Mouse (Mus musculus): ENCODE measurements around the gene Tshz2. TPM values are rescaled to one million over a fixed set of nuclear protein-coding genes. Genes with fewer than 3 reads are reported as not detected.

Gene Tshz2
- polyA plus RNA-seq, 1 experiment from 2014 or later, result 5.9 TPM

- Histone ChIP-seq H3K4me3 (ENCODE audit: low read depth, low read length) (no peak overlapping the region), H3K9ac (ENCODE audit: low read length) (no peak overlapping the region), H3K36me3 (ENCODE audit: control insufficient read depth, insufficient read depth, low read length) (no peaks in the 10 kb centered on the region), H3K27ac (replicated peaks; ENCODE audit: low read depth, low read length) (no peak overlapping the region), H3K27me3 (ENCODE audit: control insufficient read depth, insufficient read depth, low read length) (no peaks in the 10 kb centered on the region), H3K4me1 (ENCODE audit: control insufficient read depth, insufficient read depth, low read length) (peaks cover 11% of the 10 kb centered on the region), H3K9me3 (ENCODE audit: control insufficient read depth, low read length) (no peaks in the 10 kb centered on the region), H3K4me2 (ENCODE audit: low read depth, severe bottlenecking) (no peak overlapping the region)
- WGBS, result 66% methylated on average over 4 of the region's 4 CpGs
- DNase-seq (ENCODE audit: low spot score) (no peak), ATAC-seq (ENCODE audit: insufficient number of reproducible peaks, low FRiP score, low TSS enrichment, low read depth) (no peak)
Observed at GRCm38 (mm10) chr2:169910606-169911005, 277.8 kb downstream of the Tshz2 start.

- DNase-seq (ENCODE audit: low spot score), result no peak
- Histone ChIP-seq H3K27ac (replicated peaks; ENCODE audit: low read depth, low read length) (no peak overlapping the region), H3K27me3 (ENCODE audit: control insufficient read depth, insufficient read depth, low read length) (no peaks in the 10 kb centered on the region), H3K9ac (ENCODE audit: low read length) (no peak overlapping the region), H3K9me3 (ENCODE audit: control insufficient read depth, low read length) (no peaks in the 10 kb centered on the region), H3K4me1 (ENCODE audit: control insufficient read depth, insufficient read depth, low read length) (no peaks in the 10 kb centered on the region), H3K36me3 (ENCODE audit: control insufficient read depth, insufficient read depth, low read length) (no peaks in the 10 kb centered on the region), H3K4me3 (ENCODE audit: low read depth, low read length) (no peak overlapping the region), H3K4me2 (ENCODE audit: low read depth, severe bottlenecking) (no peak overlapping the region)
- 91% methylated on average over 14 of the region's 14 CpGs for WGBS
- ATAC-seq (ENCODE audit: insufficient number of reproducible peaks, low FRiP score, low TSS enrichment, low read depth), result no peak
Observed at GRCm38 (mm10) chr2:169912826-169913225, 280.0 kb downstream of the Tshz2 start.

GRCm38 (mm10) chr2:169914903-169915302 is 282.1 kb downstream of the Tshz2 start:
- H3K9ac ChIP-seq (ENCODE audit: low read length), result no peak overlapping the region
- DNase-seq (ENCODE audit: low spot score) (no peak), ATAC-seq (ENCODE audit: insufficient number of reproducible peaks, low FRiP score, low TSS enrichment, low read depth) (no peak)
- H3K4me3 ChIP-seq (ENCODE audit: low read depth, low read length), result no peak overlapping the region
- no peaks in the 10 kb centered on the region for H3K4me1 ChIP-seq (ENCODE audit: control insufficient read depth, insufficient read depth, low read length)
- H3K27ac ChIP-seq (replicated peaks; ENCODE audit: low read depth, low read length), result no peak overlapping the region
- H3K9me3 ChIP-seq (ENCODE audit: control insufficient read depth, low read length), result no peaks in the 10 kb centered on the region
- no peaks in the 10 kb centered on the region for H3K36me3 ChIP-seq (ENCODE audit: control insufficient read depth, insufficient read depth, low read length)
- 85% methylated on average over 8 of the region's 8 CpGs for WGBS
- H3K4me2 ChIP-seq (ENCODE audit: low read depth, severe bottlenecking), result no peak overlapping the region
- no peaks in the 10 kb centered on the region for H3K27me3 ChIP-seq (ENCODE audit: control insufficient read depth, insufficient read depth, low read length)

GRCm38 (mm10) chr2:169915326-169915725 is 282.5 kb downstream of the Tshz2 start:
- no peak overlapping the region for H3K4me2 ChIP-seq (ENCODE audit: low read depth, severe bottlenecking)
- H3K9me3 ChIP-seq (ENCODE audit: control insufficient read depth, low read length), result no peaks in the 10 kb centered on the region
- H3K9ac ChIP-seq (ENCODE audit: low read length), result no peak overlapping the region
- H3K27ac ChIP-seq (replicated peaks; ENCODE audit: low read depth, low read length), result no peak overlapping the region
- DNase-seq (ENCODE audit: low spot score) (no peak), ATAC-seq (ENCODE audit: insufficient number of reproducible peaks, low FRiP score, low TSS enrichment, low read depth) (no peak)
- H3K4me1 ChIP-seq (ENCODE audit: control insufficient read depth, insufficient read depth, low read length), result no peaks in the 10 kb centered on the region
- no peaks in the 10 kb centered on the region for H3K27me3 ChIP-seq (ENCODE audit: control insufficient read depth, insufficient read depth, low read length)
- 81% methylated on average over 13 of the region's 13 CpGs for WGBS
- no peaks in the 10 kb centered on the region for H3K36me3 ChIP-seq (ENCODE audit: control insufficient read depth, insufficient read depth, low read length)
- no peak overlapping the region for H3K4me3 ChIP-seq (ENCODE audit: low read depth, low read length)

GRCm38 (mm10) chr2:169919111-169919695 is 286.4 kb downstream of the Tshz2 start:
- Histone ChIP-seq H3K4me1 (ENCODE audit: control insufficient read depth, insufficient read depth, low read length) (no peaks in the 10 kb centered on the region), H3K4me3 (ENCODE audit: low read depth, low read length) (no peak overlapping the region), H3K27ac (replicated peaks; ENCODE audit: low read depth, low read length) (no peak overlapping the region), H3K4me2 (ENCODE audit: low read depth, severe bottlenecking) (no peak overlapping the region), H3K36me3 (ENCODE audit: control insufficient read depth, insufficient read depth, low read length) (no peaks in the 10 kb centered on the region), H3K9me3 (ENCODE audit: control insufficient read depth, low read length) (no peaks in the 10 kb centered on the region), H3K9ac (ENCODE audit: low read length) (no peak overlapping the region), H3K27me3 (ENCODE audit: control insufficient read depth, insufficient read depth, low read length) (no peaks in the 10 kb centered on the region)
- ATAC-seq (ENCODE audit: insufficient number of reproducible peaks, low FRiP score, low TSS enrichment, low read depth) (no peak), DNase-seq (ENCODE audit: low spot score) (no peak)
- 76% methylated on average over 3 of the region's 3 CpGs for WGBS

- DNase-seq (ENCODE audit: low spot score) (no peak), ATAC-seq (ENCODE audit: insufficient number of reproducible peaks, low FRiP score, low TSS enrichment, low read depth) (no peak)
Observed at GRCm38 (mm10) chr2:169924177-169924810, 291.5 kb downstream of the Tshz2 start.

GRCm38 (mm10) chr2:169925466-169925865 is 292.7 kb downstream of the Tshz2 start:
- ATAC-seq (ENCODE audit: insufficient number of reproducible peaks, low FRiP score, low TSS enrichment, low read depth) (no peak), DNase-seq (ENCODE audit: low spot score) (no peak)
- H3K9me3 ChIP-seq (ENCODE audit: control insufficient read depth, low read length), result no peaks in the 10 kb centered on the region
- no peak overlapping the region for H3K4me2 ChIP-seq (ENCODE audit: low read depth, severe bottlenecking)
- no peak overlapping the region for H3K27ac ChIP-seq (replicated peaks; ENCODE audit: low read depth, low read length)
- H3K4me1 ChIP-seq (ENCODE audit: control insufficient read depth, insufficient read depth, low read length), result no peaks in the 10 kb centered on the region
- H3K36me3 ChIP-seq (ENCODE audit: control insufficient read depth, insufficient read depth, low read length), result no peaks in the 10 kb centered on the region
- WGBS, result 81% methylated on average over 5 of the region's 5 CpGs
- H3K4me3 ChIP-seq (ENCODE audit: low read depth, low read length), result no peak overlapping the region
- no peaks in the 10 kb centered on the region for H3K27me3 ChIP-seq (ENCODE audit: control insufficient read depth, insufficient read depth, low read length)
- H3K9ac ChIP-seq (ENCODE audit: low read length), result no peak overlapping the region

More at GRCm38 (mm10) chr2:169924177-169924810, 291.5 kb downstream of the Tshz2 start:
- Histone ChIP-seq H3K4me3 (ENCODE audit: low read depth, low read length) (no peak overlapping the region), H3K27me3 (ENCODE audit: control insufficient read depth, insufficient read depth, low read length) (no peaks in the 10 kb centered on the region), H3K36me3 (ENCODE audit: control insufficient read depth, insufficient read depth, low read length) (no peaks in the 10 kb centered on the region), H3K4me2 (ENCODE audit: low read depth, severe bottlenecking) (no peak overlapping the region), H3K9ac (ENCODE audit: low read length) (no peak overlapping the region), H3K9me3 (ENCODE audit: control insufficient read depth, low read length) (no peaks in the 10 kb centered on the region), H3K4me1 (ENCODE audit: control insufficient read depth, insufficient read depth, low read length) (no peaks in the 10 kb centered on the region), H3K27ac (replicated peaks; ENCODE audit: low read depth, low read length) (no peak overlapping the region)
- WGBS, result 47% methylated on average over 8 of the region's 8 CpGs

- 85% methylated on average over 11 of the region's 11 CpGs for WGBS
- no peak for ATAC-seq (ENCODE audit: insufficient number of reproducible peaks, low FRiP score, low TSS enrichment, low read depth)
- no peaks in the 10 kb centered on the region for H3K36me3 ChIP-seq (ENCODE audit: control insufficient read depth, insufficient read depth, low read length)
Observed at GRCm38 (mm10) chr2:169926016-169926415, 293.2 kb downstream of the Tshz2 start.

GRCm38 (mm10) chr2:169927401-169927800 is 294.6 kb downstream of the Tshz2 start:
- DNase-seq (ENCODE audit: low spot score) (no peak), ATAC-seq (ENCODE audit: insufficient number of reproducible peaks, low FRiP score, low TSS enrichment, low read depth) (no peak)
- no peaks in the 10 kb centered on the region for H3K9me3 ChIP-seq (ENCODE audit: control insufficient read depth, low read length)
- H3K4me2 ChIP-seq (ENCODE audit: low read depth, severe bottlenecking), result no peak overlapping the region
- H3K4me1 ChIP-seq (ENCODE audit: control insufficient read depth, insufficient read depth, low read length), result no peaks in the 10 kb centered on the region
- no peaks in the 10 kb centered on the region for H3K27me3 ChIP-seq (ENCODE audit: control insufficient read depth, insufficient read depth, low read length)
- H3K36me3 ChIP-seq (ENCODE audit: control insufficient read depth, insufficient read depth, low read length), result no peaks in the 10 kb centered on the region
- no peak overlapping the region for H3K27ac ChIP-seq (replicated peaks; ENCODE audit: low read depth, low read length)
- 84% methylated on average over 2 of the region's 2 CpGs for WGBS
- no peak overlapping the region for H3K4me3 ChIP-seq (ENCODE audit: low read depth, low read length)
- no peak overlapping the region for H3K9ac ChIP-seq (ENCODE audit: low read length)

More at GRCm38 (mm10) chr2:169926016-169926415, 293.2 kb downstream of the Tshz2 start:
- Histone ChIP-seq H3K4me2 (ENCODE audit: low read depth, severe bottlenecking) (no peak overlapping the region), H3K9me3 (ENCODE audit: control insufficient read depth, low read length) (no peaks in the 10 kb centered on the region), H3K9ac (ENCODE audit: low read length) (no peak overlapping the region), H3K4me1 (ENCODE audit: control insufficient read depth, insufficient read depth, low read length) (no peaks in the 10 kb centered on the region), H3K27ac (replicated peaks; ENCODE audit: low read depth, low read length) (no peak overlapping the region), H3K27me3 (ENCODE audit: control insufficient read depth, insufficient read depth, low read length) (no peaks in the 10 kb centered on the region), H3K4me3 (ENCODE audit: low read depth, low read length) (no peak overlapping the region)
- no peak for DNase-seq (ENCODE audit: low spot score)
